ENCODE assay signal across 10 mouse cellular contexts in the genomic region with DNA sequence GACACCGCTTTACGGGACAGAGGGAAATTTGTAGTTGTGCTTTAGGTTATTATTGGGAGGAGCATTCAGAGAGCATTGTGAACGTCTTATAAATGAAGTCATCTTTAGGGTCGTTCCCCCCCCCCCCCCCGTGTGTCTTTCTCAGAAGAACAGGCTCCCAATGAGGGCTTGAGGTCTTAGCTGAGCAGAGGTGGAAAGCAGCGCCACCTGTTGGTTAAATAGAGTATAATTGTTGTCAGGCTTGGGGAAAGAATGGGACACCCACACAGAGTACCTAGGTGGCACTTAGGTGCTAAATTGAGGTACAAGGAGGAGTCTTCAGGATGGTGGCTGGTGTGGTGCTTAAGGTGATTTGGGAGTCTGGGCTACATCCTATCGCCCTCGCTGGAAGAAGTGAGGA. TPM values are rescaled to one million over a fixed set of nuclear protein-coding genes. Genes with fewer than 3 reads are reported as not detected.
A peak's percentile ranks its signal among the peaks of the same experiment; 100 is the strongest.
DNase-seq lines count a peak whose midpoint lies in the region; ATAC-seq lines count a peak whose summit lies in the region.
"Had no signal": no experiment of that assay in that cellular context is flagged by ENCODE, and none has a peak within 500 bp of the region (broad histone marks: within the 10 kb centered on the region; RNA-seq: fewer than 3 reads in every experiment).

No protein-coding gene starts in this region.

- H3K36me3 ChIP-seq in neural tube, embryonic 14.5 days (ENCODE audit: control insufficient read depth, insufficient read depth, low read length) = no peaks in the 10 kb centered on the region
- H3K36me3 ChIP-seq: heart, embryonic 13.5 days had no signal

- H3K4me3 ChIP-seq in neural tube, embryonic 14.5 days (ENCODE audit: low read depth, low read length) = no peak overlapping the region
- H3K4me3 ChIP-seq: heart, embryonic 13.5 days had no signal

- no peak overlapping the region for H3K27ac ChIP-seq in neural tube, embryonic 14.5 days (ENCODE audit: low read depth, low read length)
- H3K27ac ChIP-seq: heart, embryonic 13.5 days; macrophage had no signal

- peaks cover 23% of the 10 kb centered on the region for H3K27me3 ChIP-seq in neural tube, embryonic 14.5 days (ENCODE audit: control insufficient read depth, insufficient read depth, low read length)

- no peak overlapping the region for H3K9ac ChIP-seq in neural tube, embryonic 14.5 days (replicated peaks; ENCODE audit: low read depth, low read length)
- H3K9ac ChIP-seq: heart, embryonic 13.5 days had no signal

- no peak overlapping the region for H3K4me2 ChIP-seq in neural tube, embryonic 14.5 days (ENCODE audit: low read depth, low read length)
- H3K4me2 ChIP-seq: heart, embryonic 13.5 days had no signal

- WGBS in neural tube, embryonic 14.5 days = 36% methylated on average over 8 of the region's 8 CpGs

- H3K4me1 ChIP-seq in neural tube, embryonic 14.5 days (ENCODE audit: control insufficient read depth, insufficient read depth, low read length) = no peaks in the 10 kb centered on the region
- H3K4me1 ChIP-seq: heart, embryonic 13.5 days had no signal

- ATAC-seq in neural tube, embryonic 14.5 days (ENCODE audit: low read depth) = 0 out of 2 replicates have a peak, but pooled peaks have one; percentile 44

- no peaks in the 10 kb centered on the region for H3K9me3 ChIP-seq in neural tube, embryonic 14.5 days (ENCODE audit: control insufficient read depth, low read length)

- peak; percentile 60 to 62 for DNase-seq in cerebellum, postnatal 14 days
- DNase-seq in cerebellum, postnatal 4 days (ENCODE audit: low spot score in 2 of 2) = no peak
- peak; percentile 30 for DNase-seq in left cerebral cortex, adult 11 months (ENCODE audit: low spot score)
- no peak for DNase-seq in left cerebral cortex, adult 8-10 months (ENCODE audit: low spot score in 2 of 2)
- DNase-seq in ZHBTc4 (ENCODE audit: low read depth, low spot score) = peak; percentile 78
- DNase-seq in layer of hippocampus, adult 9-10 months (ENCODE audit: low spot score) = peak; percentile 18
- no peak for DNase-seq in right cerebral cortex, postnatal 25 days

RNA-seq across cellular contexts. Expression of a gene that starts 14.5 kb away (rescaled TPM):
- not detected for total RNA-seq in left cerebral cortex, adult 8-10 months (2022)
- polyA plus RNA-seq in neural tube, embryonic 14.5 days (2014; fragmentation: Nextera tagmentation; extraction: Ambion mirVana) = 0.15 and 0.16 TPM in 2 replicates
- polyA plus RNA-seq: heart, embryonic 13.5 days; macrophage had no signal

RNA-seq across cellular contexts. Expression of a gene that starts 29.9 kb away (rescaled TPM):
- 100 to 1,000 TPM; 124 to 142 (median 136) TPM for total RNA-seq in left cerebral cortex, adult 8-10 months (2022)
- 1.6 and 2.5 TPM in 2 replicates for polyA plus RNA-seq in neural tube, embryonic 14.5 days (2014; fragmentation: Nextera tagmentation; extraction: Ambion mirVana)

Comparison
In these comparisons a context has a peak if more than half of its experiments do, and no peak if none do; other contexts are left out.
1. DNase-seq: peak in cerebellum, postnatal 14 days (2 of 2), left cerebral cortex, adult 11 months (single experiment), ZHBTc4 (single experiment) and layer of hippocampus, adult 9-10 months (single experiment); none in cerebellum, postnatal 4 days (0 of 2), left cerebral cortex, adult 8-10 months (0 of 2) and right cerebral cortex, postnatal 25 days (single experiment).